Mouse (Mus musculus) adrenal gland, adult 2 months (tissue): ENCODE data around the gene Sdccag8. TPM values are rescaled to one million over a fixed set of nuclear protein-coding genes. Genes with fewer than 3 reads are reported as not detected.

Source experiments
- DNase-seq: peaks from one replicate; pipeline ENCODE4 v3.0.0; 2021
- polyA plus RNA-seq: library from polyadenylated mRNA; depleted of rRNA; stranded (reverse); fragments of >200 nt; gene quantifications from 2 replicates; pipeline ENCODE4 v1.2.3, GENCODE M21; 2012
- total RNA-seq, 2 experiments: library from RNA; stranded (reverse); gene quantifications; 2 replicates each; pipeline ENCODE4 v1.2.3; 2021

The Sdccag8 gene
- total and polyA plus RNA-seq, 3 experiments = 2.3 to 11.1 (median 8.3) TPM

GRCm38 (mm10) chr1:176986275-176986674 is 171.8 kb downstream of the Sdccag8 start:
- no peak for DNase-seq

GRCm38 (mm10) chr1:176986990-176987740 is 172.7 kb downstream of the Sdccag8 start:
- DNase-seq = no peak

- no peak for DNase-seq
Observed at GRCm38 (mm10) chr1:176991473-176991872, 177.0 kb downstream of the Sdccag8 start.

- DNase-seq = no peak
Observed at GRCm38 (mm10) chr1:176992517-176992916, 178.1 kb downstream of the Sdccag8 start.

- DNase-seq = no peak
Observed at GRCm38 (mm10) chr1:176993141-176994010, 178.9 kb downstream of the Sdccag8 start.

GRCm38 (mm10) chr1:176994087-176994486 is 179.6 kb downstream of the Sdccag8 start:
- no peak for DNase-seq

- no peak for DNase-seq
Observed at GRCm38 (mm10) chr1:176994707-176995418, 180.4 kb downstream of the Sdccag8 start.

GRCm38 (mm10) chr1:176995419-176995775 is 180.9 kb downstream of the Sdccag8 start:
- DNase-seq = no peak

GRCm38 (mm10) chr1:176996166-176996565 is 181.7 kb downstream of the Sdccag8 start:
- DNase-seq = no peak

GRCm38 (mm10) chr1:176996630-176997201 is 182.3 kb downstream of the Sdccag8 start:
- DNase-seq = peak; percentile 27

- DNase-seq = no peak
Observed at GRCm38 (mm10) chr1:176997254-176997653, 182.8 kb downstream of the Sdccag8 start.

- DNase-seq = no peak
Observed at GRCm38 (mm10) chr1:176997711-176998689, 183.5 kb downstream of the Sdccag8 start.

GRCm38 (mm10) chr1:176999011-176999410 is 184.6 kb downstream of the Sdccag8 start:
- DNase-seq = no peak

GRCm38 (mm10) chr1:177002951-177003350 is 188.5 kb downstream of the Sdccag8 start:
- no peak for DNase-seq

GRCm38 (mm10) chr1:177004041-177004741 is 189.7 kb downstream of the Sdccag8 start:
- no peak for DNase-seq

- no peak for DNase-seq
Observed at GRCm38 (mm10) chr1:177007405-177007804, 192.9 kb downstream of the Sdccag8 start.

- peak; percentile 33 for DNase-seq
Observed at GRCm38 (mm10) chr1:177008777-177009176, 194.3 kb downstream of the Sdccag8 start.

GRCm38 (mm10) chr1:177010041-177010440 is 195.6 kb downstream of the Sdccag8 start:
- no peak for DNase-seq

- no peak for DNase-seq
Observed at GRCm38 (mm10) chr1:177010607-177011302, 196.3 kb downstream of the Sdccag8 start.

- no peak for DNase-seq
Observed at GRCm38 (mm10) chr1:177011688-177012087, 197.2 kb downstream of the Sdccag8 start.
